Mouse (Mus musculus) embryonic facial prominence, embryonic 13.5 days (tissue): ENCODE measurements around the gene Bicc1. TPM values are rescaled to one million over a fixed set of nuclear protein-coding genes. Genes with fewer than 3 reads are reported as not detected.
A peak's percentile ranks its signal among the peaks of the same experiment; 100 is the strongest.

ENCODE experiments used
- ATAC-seq: fragments of 200-750 bp; cut with Nextera tagmentation; 2 replicates; pipeline ENCODE4 v1.8.0; 2017; ENCODE audit warnings: low read depth; ENCODE audit not compliant: insufficient number of reproducible peaks, insufficient read depth, low FRiP score, low TSS enrichment
- H3K27ac ChIP-seq: fragments of 300-500 bp; sonication (generic); 2 replicates; pipeline ENCODE4 v1.5.1; 2015; ENCODE audit warnings: moderate library complexity, mild to moderate bottlenecking, inconsistent platforms
- H3K27me3 ChIP-seq: fragments of 300-500 bp; sonication (generic); 2 replicates; pipeline ENCODE4 v1.6.1; 2015; ENCODE audit warnings: mild to moderate bottlenecking, inconsistent platforms
- H3K36me3 ChIP-seq: fragments of 300-500 bp; sonication (generic); 2 replicates; pipeline ENCODE4 v1.6.1; 2015; ENCODE audit warnings: mild to moderate bottlenecking, inconsistent platforms
- H3K4me1 ChIP-seq: fragments of 300-500 bp; sonication (generic); 2 replicates; pipeline ENCODE4 v1.6.1; 2015; ENCODE audit warnings: inconsistent platforms
- H3K4me2 ChIP-seq: fragments of 300-500 bp; sonication (generic); 2 replicates; pipeline ENCODE4 v1.6.1; 2015; ENCODE audit warnings: moderate library complexity, mild to moderate bottlenecking, inconsistent platforms
- H3K4me3 ChIP-seq: fragments of 300-500 bp; sonication (generic); 2 replicates; pipeline ENCODE4 v1.5.1; 2015; ENCODE audit warnings: mild to moderate bottlenecking, inconsistent platforms
- H3K9ac ChIP-seq: fragments of 300-500 bp; sonication (generic); 2 replicates; pipeline ENCODE4 v1.6.1; 2015; ENCODE audit warnings: mild to moderate bottlenecking, inconsistent platforms
- H3K9me3 ChIP-seq: fragments of 300-500 bp; sonication (generic); 2 replicates; pipeline ENCODE4 v1.6.1; 2016; ENCODE audit warnings: inconsistent platforms
- WGBS: fragments of 180-500 bp; shearing (Covaris S2); methylation state at CpG from one replicate; pipeline ENCODE4 v1.1.7; 2015; ENCODE audit warnings: mixed read lengths; 5-methylcytosine and 5-hydroxymethylcytosine counted together
- polyA plus RNA-seq: library from polyadenylated mRNA; unstranded; fragments of >200 nt; fragmentation: Nextera tagmentation; extraction: Ambion mirVana; gene quantifications from 2 replicates; pipeline ENCODE4 v1.2.1, GENCODE M21; 2015

Gene Bicc1
- polyA plus RNA-seq, 1 experiment from 2014 or later = 25.9 TPM

GRCm38 (mm10) chr10:70987396-70987795 is 172.1 kb downstream of the Bicc1 start:
- H3K4me3 ChIP-seq = no peak overlapping the region
- H3K27me3 ChIP-seq = no peaks in the 10 kb centered on the region
- H3K36me3 ChIP-seq = no peaks in the 10 kb centered on the region
- no peak overlapping the region for H3K27ac ChIP-seq
- no peaks in the 10 kb centered on the region for H3K9me3 ChIP-seq
- no peak for ATAC-seq
- H3K4me1 ChIP-seq = peaks cover 20% of the 10 kb centered on the region
- WGBS = 71% methylated on average over 5 of the region's 5 CpGs
- no peak overlapping the region for H3K9ac ChIP-seq
- H3K4me2 ChIP-seq = no peak overlapping the region

DNA sequence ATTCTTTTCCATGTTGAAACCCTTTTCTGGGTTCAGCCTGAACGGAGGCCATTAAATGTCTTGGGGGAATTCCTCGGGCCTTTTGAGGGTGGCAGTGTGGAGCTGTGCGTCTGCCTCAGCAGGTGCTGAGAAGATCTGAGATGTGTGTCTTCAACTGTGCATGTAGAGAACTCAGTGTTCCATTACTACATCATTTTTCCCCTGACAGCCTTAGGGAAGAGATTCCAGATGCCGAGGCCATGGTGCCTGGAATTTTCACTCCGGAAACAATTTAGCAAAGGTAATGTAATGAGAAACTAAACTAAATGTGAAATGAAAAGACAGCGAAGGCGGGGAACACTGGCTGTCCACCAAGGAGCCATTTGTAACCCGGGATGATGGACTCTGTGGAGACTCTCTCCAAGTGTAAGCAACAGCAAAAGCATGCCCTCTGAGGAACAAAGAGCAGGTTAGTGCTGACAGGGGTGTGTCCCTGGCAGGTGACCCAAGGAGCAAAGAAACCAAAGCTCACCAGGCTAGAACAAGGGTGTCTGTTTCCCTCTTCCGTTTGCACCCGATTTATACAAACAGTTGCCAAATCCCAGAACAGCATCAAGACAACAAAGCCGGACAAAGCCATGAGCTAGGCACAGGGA is 176.3 kb downstream of the Bicc1 start:
- H3K27ac ChIP-seq = 0 out of 2 replicates have a peak overlapping the region, but pooled peaks have one; percentile 39
- H3K9ac ChIP-seq = no peak overlapping the region
- H3K27me3 ChIP-seq = no peaks in the 10 kb centered on the region
- no peak for ATAC-seq
- no peak overlapping the region for H3K4me3 ChIP-seq
- no peaks in the 10 kb centered on the region for H3K9me3 ChIP-seq
- H3K36me3 ChIP-seq = no peaks in the 10 kb centered on the region
- H3K4me1 ChIP-seq = peaks cover 29% of the 10 kb centered on the region
- WGBS = 38% methylated on average over 11 of the region's 11 CpGs
- H3K4me2 ChIP-seq = peak overlapping the region; percentile 20; the same call in 1 of the 2 replicates

- Histone ChIP-seq H3K4me2 (no peak overlapping the region), H3K9me3 (no peaks in the 10 kb centered on the region), H3K36me3 (no peaks in the 10 kb centered on the region), H3K4me3 (no peak overlapping the region), H3K4me1 (peaks cover 38% of the 10 kb centered on the region), H3K9ac (no peak overlapping the region), H3K27ac (no peak overlapping the region), H3K27me3 (no peaks in the 10 kb centered on the region)
- ATAC-seq = no peak
- 84% methylated on average over 7 of the region's 7 CpGs for WGBS
These were observed 177.3 kb downstream of the Bicc1 start for GRCm38 (mm10) chr10:70982156-70982555.

- H3K27me3 ChIP-seq = no peaks in the 10 kb centered on the region
- 94% methylated on average over 8 of the region's 8 CpGs for WGBS
- H3K4me1 ChIP-seq = peaks cover 45% of the 10 kb centered on the region
- H3K9me3 ChIP-seq = no peaks in the 10 kb centered on the region
- no peak overlapping the region for H3K9ac ChIP-seq
- no peaks in the 10 kb centered on the region for H3K36me3 ChIP-seq
- no peak overlapping the region for H3K4me2 ChIP-seq
- no peak overlapping the region for H3K4me3 ChIP-seq
- ATAC-seq = no peak
- no peak overlapping the region for H3K27ac ChIP-seq
These were observed 179.8 kb downstream of the Bicc1 start for GRCm38 (mm10) chr10:70979657-70980056.

DNA sequence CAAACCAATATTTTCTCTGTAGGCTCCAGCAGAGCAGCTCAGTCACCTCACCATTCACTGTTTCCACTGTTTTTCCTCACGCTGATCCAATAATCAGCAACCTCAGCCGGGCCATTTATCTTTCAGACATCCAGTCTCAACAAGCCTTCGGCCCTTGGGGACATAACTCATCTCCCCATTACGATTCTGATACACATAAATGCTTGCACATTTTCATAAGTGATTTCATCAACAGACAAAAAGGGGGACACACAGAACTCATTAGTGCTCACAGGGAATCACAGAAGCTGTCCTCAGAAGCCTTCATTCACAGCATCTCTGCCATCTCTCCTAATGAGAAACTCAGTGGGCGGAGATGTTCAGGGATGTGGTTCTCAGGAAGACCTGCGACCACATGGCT is 182.4 kb downstream of the Bicc1 start:
- WGBS = 58% methylated on average over 6 of the region's 6 CpGs
- no peak overlapping the region for H3K4me3 ChIP-seq
- H3K4me1 ChIP-seq = peaks cover 24% of the 10 kb centered on the region
- no peaks in the 10 kb centered on the region for H3K36me3 ChIP-seq
- peak overlapping the region; percentile 28; the same call in 1 of the 2 replicates for H3K27ac ChIP-seq
- no peak overlapping the region for H3K9ac ChIP-seq
- H3K9me3 ChIP-seq = no peaks in the 10 kb centered on the region
- no peak for ATAC-seq
- H3K4me2 ChIP-seq = no peak overlapping the region
- H3K27me3 ChIP-seq = no peaks in the 10 kb centered on the region

DNA sequence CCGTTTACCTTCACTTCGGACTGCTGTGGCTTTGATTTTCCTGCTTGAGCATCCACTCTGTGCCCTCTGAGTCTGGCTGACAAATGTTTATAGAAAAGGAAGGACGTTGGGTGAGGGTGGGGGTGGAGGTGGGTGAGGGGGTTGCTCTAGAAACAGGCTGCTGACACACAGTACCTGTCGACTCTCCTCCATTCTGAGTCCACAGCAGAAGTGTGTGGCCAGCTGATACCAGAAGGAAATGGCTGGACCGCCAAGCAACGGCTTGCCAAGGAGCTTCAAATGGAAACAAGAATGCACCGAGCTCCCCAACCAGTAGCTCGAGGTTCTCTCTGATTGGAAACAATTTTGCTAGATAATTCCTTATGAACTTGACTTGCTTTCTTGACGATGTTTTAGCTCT is 182.9 kb downstream of the Bicc1 start:
- Histone ChIP-seq H3K9ac (no peak overlapping the region), H3K4me1 (peaks cover 19% of the 10 kb centered on the region), H3K36me3 (no peaks in the 10 kb centered on the region), H3K4me3 (no peak overlapping the region), H3K27me3 (no peaks in the 10 kb centered on the region), H3K4me2 (no peak overlapping the region), H3K27ac (no peak overlapping the region), H3K9me3 (no peaks in the 10 kb centered on the region)
- WGBS = 65% methylated on average over 9 of the region's 9 CpGs
- no peak for ATAC-seq

- Histone ChIP-seq H3K36me3 (no peaks in the 10 kb centered on the region), H3K9me3 (no peaks in the 10 kb centered on the region), H3K9ac (no peak overlapping the region), H3K27me3 (no peaks in the 10 kb centered on the region), H3K4me3 (no peak overlapping the region), H3K4me2 (no peak overlapping the region), H3K27ac (no peak overlapping the region), H3K4me1 (peaks cover 34% of the 10 kb centered on the region)
- no peak for ATAC-seq
- 83% methylated on average over 11 of the region's 11 CpGs for WGBS
These were observed 188.3 kb downstream of the Bicc1 start for GRCm38 (mm10) chr10:70971156-70971555.

DNA sequence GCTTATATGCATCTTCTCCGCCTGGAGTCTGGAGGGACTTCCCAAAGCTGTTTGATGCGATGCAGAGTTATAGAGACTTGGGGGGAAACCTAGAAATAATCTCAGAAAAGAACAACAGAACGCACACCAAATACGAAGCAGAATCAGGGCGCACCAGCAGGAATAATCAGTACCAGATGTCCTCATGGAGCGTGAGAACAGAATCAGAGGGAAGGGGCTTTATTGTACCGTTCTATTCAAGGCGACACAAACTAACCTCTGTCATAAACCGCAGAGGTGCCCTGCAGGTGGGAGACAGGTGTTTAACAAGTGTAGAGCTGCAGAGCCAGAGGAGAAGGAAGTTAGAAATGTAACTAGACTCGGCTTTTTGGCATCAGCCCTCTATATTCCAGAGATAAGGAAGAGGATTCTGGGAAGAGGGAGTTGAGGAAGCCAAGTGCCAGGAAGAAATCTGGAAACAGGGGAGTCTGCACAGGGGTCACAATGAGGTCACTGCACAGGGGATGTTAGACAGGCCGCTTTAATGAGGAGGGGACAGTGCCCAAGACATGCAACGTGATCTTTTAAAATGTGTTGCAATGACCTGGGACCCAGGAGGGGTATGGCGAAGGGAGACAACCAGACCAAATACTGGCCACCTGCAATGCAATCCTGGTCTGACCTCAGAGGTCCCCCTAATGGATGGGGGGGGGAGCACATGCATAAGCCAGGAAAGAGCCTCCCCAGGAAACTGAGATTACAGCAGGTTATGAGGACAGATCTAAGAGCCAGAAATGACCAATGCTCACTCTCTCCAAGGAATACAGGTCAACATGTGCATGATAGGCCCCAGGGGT is 190.4 kb downstream of the Bicc1 start:
- 24% methylated on average over 13 of the region's 13 CpGs for WGBS
- Histone ChIP-seq H3K9ac (no peak overlapping the region), H3K4me3 (no peak overlapping the region), H3K27me3 (no peaks in the 10 kb centered on the region), H3K27ac (no peak overlapping the region), H3K4me2 (no peak overlapping the region), H3K4me1 (peaks cover 38% of the 10 kb centered on the region), H3K36me3 (no peaks in the 10 kb centered on the region), H3K9me3 (no peaks in the 10 kb centered on the region)
- no peak for ATAC-seq

DNA sequence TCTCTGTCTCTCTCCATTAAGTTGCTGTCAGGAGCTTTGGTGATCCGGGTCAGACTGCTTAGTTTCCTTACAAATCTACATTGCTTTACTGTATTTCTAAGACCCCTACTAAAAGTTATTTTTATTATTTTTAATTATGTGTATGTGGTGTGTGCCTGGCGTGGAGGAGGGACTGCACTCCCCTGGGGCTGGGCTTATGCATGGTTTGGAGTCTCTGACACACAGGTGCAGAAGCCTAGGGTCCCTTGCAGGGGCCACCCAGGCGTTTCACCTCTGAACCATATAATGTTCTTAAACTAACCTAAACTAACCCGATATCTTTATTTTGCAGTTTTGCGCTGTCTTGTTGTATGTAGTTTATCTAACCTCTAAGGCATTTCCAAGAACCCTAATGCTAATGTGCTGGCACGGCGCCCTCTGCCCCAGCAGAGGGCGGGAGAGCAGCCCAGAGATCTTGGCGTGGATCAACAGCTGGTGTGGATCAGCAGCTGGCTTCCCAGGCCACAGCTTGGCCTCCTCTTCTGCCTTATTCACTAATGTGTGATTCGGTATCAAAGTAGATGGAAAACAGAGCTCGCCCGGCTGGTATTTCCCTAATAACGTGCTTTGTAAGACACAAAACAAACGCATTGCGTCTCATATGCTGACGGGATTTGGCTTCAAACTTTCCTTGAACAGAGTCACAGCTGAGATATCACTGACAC is 192.7 kb downstream of the Bicc1 start:
- no peak overlapping the region for H3K4me3 ChIP-seq
- no peak overlapping the region for H3K9ac ChIP-seq
- H3K4me2 ChIP-seq = peak overlapping the region; percentile 31
- H3K36me3 ChIP-seq = no peaks in the 10 kb centered on the region
- peaks cover 38% of the 10 kb centered on the region for H3K4me1 ChIP-seq
- no peak overlapping the region for H3K27ac ChIP-seq
- H3K27me3 ChIP-seq = no peaks in the 10 kb centered on the region
- 36% methylated on average over 16 of the region's 16 CpGs for WGBS
- no peak; the same call in 1 of the 2 replicates for ATAC-seq
- H3K9me3 ChIP-seq = no peaks in the 10 kb centered on the region

DNA sequence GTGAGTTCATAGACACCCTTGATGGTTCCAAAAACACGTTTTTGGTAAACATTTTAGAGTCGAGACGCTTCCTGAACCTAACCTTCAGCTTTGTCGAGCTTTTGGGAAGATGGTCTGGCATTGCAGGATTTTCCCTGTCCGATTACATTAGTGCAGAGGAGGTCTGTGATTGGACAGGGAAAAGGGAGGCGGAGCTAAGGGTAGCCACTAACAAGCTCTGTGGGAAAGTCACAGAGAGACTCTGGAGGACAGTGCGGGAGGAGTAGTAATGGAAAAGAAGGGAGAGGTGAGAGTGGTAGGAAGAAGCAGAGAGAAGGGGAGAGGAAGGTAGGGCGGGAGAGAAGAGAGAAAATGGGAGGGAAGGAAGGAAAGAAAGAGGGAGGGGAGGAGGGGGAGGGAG is 194.8 kb downstream of the Bicc1 start:
- Histone ChIP-seq H3K27ac (no peak overlapping the region), H3K4me3 (no peak overlapping the region), H3K4me1 (peaks cover 35% of the 10 kb centered on the region), H3K27me3 (no peaks in the 10 kb centered on the region), H3K36me3 (no peaks in the 10 kb centered on the region), H3K9ac (no peak overlapping the region), H3K4me2 (no peak overlapping the region), H3K9me3 (no peaks in the 10 kb centered on the region)
- no peak for ATAC-seq
- 33% methylated on average over 8 of the region's 8 CpGs for WGBS

DNA sequence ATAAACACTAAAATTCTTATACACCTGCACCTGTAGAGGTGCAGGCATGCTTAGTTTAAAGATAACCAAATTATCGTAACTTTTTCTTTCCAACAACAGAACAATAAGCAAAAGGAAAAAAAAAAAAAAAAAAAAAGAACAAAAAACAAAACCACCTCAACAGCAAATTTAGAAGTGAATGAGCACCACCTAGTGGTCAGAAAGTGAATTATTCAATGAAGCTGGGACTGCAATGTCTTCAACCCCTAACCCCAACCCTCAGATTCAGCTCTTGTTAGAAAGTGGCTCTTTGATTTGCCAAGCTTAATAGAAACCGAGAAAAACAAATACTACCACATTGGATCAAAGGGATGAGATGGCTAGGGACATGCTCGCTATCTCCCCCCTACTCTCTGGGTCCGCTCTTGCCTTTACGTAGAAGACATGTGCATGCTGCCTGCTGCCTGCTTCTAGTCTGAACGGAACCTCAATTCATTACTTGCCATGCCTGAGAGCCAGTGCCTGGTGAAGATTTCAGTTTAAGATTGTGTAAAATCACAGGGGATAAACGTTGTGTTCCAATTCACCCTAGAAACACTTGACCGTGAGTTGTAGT is 195.8 kb downstream of the Bicc1 start:
- Histone ChIP-seq H3K27me3 (no peaks in the 10 kb centered on the region), H3K4me1 (peaks cover 25% of the 10 kb centered on the region), H3K4me2 (no peak overlapping the region), H3K27ac (no peak overlapping the region), H3K9ac (no peak overlapping the region), H3K36me3 (no peaks in the 10 kb centered on the region), H3K9me3 (no peaks in the 10 kb centered on the region), H3K4me3 (no peak overlapping the region)
- WGBS = 54% methylated on average over 8 of the region's 8 CpGs
- no peak for ATAC-seq
